Mouse (Mus musculus): ENCODE results near the gene Mmp19.

The Mmp19 gene

DNA sequence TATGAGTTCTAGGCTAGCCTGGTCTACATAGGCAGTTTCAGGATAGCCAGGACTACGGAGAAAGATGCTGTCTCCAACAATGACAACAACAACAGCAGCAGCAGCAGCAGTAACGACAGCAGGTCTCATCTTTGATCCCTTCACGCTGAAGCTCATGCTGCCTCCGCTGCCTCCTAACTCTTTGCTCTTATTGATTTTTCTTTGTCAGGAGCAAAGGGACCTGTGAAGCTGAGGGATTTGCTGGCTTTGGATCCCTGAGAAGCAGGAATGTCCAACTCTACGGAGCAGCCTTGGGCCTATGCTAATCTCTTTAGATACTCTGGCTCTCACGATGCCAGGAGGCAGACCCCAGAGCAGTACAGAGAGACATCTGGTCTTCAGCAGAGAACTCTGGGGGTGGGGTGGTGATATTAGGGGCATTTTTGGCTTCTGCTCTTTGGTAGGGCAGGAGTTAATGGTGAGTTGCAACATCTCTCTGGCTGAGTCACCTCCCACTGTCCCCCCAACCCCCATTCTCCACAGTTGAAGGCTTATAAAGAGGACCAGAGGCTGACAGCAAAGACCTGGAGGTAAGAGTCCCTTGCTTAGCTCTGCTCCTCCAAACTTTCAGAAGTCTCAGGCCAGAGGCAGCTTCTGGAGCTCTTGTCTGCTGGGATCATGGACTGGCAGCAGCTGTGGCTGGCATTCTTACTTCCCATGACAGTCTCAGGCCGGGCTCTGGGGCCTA is at the start of gene Mmp19:
TSS of gene Mmp19 (plus strand) at position 513 of the 727 bp plus-strand sequence.
- in situ Hi-C loops (cut with MboI, MseI), result no loop called here

DNA sequence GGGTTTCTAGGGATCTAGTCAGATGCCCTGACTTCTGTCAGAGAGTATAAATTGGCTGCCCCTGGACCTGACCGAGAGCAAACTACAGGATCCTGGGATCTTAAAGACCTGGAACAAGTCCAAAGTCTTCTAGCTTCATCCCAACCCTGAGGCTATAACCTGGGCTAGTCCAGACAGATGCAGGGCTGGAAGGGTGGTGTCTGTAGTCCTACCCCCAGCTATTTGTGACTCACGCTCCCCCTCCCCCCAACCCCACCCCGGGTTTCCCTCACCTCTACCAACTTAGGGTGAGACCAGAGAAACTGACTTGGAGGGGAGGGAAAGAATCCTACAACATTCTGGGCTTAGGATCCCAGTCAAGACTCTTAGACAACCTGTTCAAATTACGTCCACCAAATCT is 48.1 kb upstream of the Mmp19 start:
- in situ Hi-C loops (cut with MboI, MseI), result no loop called here

DNA sequence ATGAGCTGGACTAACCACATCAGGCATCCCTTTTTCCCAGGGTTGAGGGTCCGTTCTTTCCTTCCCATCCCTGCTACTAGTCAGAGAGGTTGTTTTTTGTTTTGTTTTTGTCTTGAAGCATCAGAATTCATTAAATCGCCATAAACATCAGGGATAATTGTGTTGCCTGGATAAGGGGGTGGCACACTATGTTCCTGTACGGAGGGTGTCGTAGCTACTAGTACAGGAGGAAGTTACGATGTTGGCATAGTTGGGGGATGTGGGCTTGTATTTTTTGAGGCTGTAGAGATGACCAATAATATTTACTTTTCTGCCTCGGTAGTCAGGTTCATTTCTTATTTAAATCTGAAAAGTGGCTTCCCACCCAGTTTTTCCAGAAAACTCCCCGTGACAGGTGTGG is 47.5 kb upstream of the Mmp19 start:
- in situ Hi-C loops (cut with MboI, MseI), result no loop called here

DNA sequence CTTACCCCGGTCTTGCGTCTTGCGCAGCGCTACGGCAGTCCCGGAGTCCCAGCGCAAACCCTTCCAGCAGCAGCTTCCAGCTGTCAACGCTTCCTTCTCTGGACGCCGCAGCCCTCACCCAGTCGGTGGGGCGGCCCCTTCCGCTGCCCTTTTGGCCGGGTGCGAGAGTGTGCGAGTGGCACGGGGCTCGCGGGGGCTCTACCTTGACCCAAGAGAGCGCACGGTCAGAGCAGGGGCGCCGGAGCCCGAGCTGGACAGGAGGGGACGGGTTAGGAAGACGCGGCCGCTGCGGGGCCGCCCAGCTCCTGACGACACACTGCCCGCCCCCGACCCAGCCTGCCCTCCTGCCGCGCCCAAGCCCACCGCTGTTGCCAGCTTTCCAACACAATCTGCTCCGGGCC is 46.9 kb upstream of the Mmp19 start:
- in situ Hi-C loops (cut with MboI, MseI), result no loop called here

DNA sequence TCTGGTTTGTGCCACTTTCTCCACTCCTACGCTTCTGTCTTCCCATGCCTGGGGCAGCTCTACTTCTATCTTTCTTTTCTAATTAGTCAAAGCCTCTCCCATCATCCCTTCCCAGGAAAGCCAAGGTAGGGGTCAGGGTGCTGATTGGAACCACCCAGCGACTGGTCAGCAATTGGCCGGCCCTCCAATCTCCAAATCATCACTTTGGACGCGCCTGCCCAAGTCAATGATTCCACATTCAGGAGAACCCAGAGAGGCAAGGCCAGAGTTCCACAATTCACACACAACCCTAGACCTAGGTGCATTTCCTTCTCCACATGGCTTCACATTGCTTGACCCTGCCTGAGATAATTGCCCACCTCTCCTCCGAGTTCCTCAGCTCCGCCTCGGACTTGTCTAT is 46.5 kb upstream of the Mmp19 start:
- in situ Hi-C loops (cut with MboI, MseI), result no loop called here

DNA sequence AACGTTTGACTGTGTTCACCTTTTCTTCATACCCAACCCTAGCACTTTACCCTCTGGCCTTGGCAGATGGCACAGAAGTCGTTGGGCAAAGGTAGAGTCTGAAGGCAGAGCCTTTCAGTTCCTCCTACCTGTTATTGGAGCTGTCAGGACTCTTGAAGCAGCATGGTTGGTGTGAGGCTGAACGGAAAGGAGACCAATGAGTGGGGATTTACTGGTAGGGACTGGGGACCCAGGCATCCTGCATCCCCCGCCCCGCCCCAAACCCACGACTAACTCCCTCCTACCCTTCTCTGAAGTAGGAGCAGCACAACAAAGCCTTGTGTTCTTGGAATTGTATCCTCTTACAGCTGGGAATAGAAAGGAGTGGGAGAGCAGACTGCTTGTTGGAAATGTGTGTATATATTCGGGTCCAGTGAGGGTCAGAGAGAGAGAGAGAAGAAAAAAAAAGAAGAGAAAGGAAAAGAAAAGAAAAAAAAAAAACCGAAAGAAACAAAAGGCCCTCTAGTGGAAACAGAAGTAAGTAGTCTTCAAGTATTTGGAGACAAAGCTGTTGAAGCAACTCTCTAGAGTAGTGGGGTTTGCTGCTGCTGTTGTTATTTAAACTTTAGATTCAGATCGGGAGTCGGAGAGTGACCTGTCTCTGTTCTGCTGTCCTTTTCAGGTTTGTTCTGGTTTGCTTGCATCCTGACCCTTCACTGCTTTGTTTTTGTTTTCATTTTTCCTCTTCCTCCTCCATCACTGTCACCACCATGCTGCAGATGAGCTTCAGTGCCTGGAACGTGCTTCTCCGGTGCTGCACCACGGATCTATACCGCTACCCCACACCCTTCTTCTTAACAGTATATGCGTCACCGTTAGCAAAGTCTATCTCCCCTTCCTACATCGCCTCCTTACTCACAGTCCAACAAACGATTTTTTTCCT is 45.8 kb upstream of the Mmp19 start, which contains the start of gene Dgka:
TSS of gene Dgka (minus strand) at position 176 of the 922 bp plus-strand sequence.
- in situ Hi-C loops (cut with MboI, MseI), result no loop called here

DNA sequence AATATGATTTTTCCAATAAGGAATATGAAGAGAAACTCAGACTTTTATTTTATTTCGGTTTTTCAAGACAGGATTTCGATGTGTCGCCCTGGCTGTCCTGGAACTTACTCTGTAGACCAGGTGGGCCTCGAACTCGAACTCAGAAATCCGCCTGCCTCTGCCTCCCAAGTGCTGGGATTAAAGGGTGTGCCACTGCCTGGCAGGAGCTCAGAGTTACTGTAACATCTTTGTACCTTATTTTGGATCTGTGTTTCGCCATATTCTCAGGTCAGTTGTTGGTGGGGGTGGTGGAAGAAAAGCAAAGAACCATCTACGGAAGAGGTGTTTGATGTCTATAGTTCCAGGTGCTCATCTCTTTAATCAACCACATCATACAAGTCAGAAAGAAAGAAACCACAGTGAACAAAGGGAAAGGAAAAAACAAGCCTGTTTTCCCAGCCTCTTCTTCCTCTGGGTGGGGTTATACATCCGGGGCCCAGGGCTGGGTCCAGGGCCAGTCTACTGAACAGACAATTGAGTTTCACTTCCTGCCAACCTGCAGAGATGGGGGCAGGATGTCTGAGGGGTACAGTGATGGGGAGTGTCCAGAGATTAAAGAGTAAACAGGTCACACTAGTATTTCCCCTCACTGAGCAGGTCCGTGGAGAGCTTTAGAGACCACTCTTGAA is 44.6 kb upstream of the Mmp19 start:
- in situ Hi-C loops (cut with MboI, MseI), result no loop called here

DNA sequence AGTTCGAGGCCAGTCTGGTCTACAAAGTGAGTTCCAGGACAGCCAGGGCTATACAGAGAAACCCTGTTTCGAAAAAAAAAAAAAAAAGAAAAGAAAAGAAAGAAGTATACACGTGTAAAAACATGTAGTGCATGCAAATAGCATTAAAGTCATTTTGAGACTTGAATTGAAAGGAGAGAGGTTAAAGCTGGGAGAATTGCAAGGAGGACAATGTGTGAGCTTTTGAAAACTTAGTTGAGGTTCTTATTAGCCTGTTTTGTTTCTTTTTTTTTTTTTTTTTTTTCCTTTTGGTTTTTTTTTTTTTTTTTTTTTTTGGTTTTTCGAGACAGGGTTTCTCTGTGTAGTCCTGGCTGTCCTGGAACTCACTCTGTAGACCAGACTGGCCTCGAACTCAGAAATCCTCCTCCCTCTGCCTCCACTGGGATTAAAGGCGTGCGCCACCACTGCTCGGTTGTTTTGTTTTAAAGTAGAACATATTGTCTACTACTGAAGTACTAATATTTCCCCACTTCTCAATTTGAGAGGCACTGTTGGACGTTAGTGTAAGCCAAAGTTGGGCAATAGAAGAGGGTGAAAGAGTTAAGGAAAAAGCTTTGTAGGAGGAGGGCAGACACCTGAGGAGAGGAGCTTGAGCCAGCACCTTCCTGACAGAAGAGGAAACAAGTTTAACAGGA is 43.6 kb upstream of the Mmp19 start:
- in situ Hi-C loops (cut with MboI, MseI), result no loop called here

DNA sequence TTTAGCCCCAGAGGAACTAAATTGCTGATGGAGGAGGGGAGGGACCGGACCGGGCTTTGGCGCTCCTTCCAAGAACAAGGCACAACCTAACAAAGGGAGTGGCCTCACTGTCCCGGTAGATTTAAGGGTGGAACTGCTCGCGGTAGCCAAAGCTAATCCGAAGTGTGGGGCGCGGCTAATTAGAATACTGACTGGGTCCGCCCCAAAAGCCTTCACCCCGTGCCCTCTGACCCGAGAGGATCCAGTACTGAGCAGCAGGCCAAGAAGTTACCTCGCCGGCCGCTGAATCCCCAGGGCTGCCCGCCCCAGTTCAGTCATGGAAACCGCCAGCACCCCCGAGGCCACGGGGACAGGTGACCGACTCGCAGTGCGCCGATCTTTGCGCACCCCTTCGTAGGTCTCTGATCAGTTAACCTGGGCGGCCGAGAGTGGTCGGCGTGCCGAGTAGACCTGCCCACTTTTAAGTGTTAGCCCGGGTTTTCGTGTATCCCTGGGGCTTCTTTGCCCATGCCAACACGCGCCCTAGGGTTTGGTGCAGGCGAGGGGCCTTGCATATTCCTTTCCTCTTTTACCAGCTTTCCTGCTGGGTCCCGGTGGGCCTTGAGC is 43.0 kb upstream of the Mmp19 start, which contains the start of gene Pym1:
TSS of gene Pym1 (plus strand) at position 244 of the 606 bp plus-strand sequence.
- in situ Hi-C loops (cut with MboI, MseI), result no loop called here

DNA sequence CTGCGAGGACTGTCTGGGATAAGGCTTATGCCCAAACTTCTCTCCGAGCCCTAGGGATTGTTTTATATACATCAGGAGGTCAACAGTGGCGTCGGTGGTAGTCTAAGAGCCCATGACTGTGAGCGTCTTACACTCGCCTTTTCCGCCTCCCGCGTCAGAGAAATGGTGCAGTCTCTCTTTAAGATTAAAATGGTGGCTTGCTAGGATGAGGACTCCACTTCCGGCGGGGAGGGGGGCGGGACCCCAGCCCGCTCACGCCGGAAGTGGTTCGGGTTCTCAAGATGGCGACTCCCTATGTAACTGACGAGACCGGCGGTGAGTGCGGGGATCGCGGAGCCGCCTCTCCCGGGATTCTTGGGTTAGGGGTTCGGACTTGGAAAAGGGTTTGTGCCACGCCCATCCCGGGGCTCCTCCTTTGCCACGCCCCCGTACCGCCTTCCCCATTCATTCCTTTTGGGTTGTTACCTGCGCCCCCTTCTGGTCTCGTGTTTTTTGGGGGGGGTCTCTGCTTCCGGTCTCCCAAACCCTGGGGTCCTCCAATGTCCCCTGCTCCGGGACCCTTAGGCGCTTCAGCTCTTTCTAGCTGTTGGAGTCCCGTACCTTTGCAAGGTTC is 42.4 kb upstream of the Mmp19 start:
- in situ Hi-C loops (cut with MboI, MseI), result no loop called here

DNA sequence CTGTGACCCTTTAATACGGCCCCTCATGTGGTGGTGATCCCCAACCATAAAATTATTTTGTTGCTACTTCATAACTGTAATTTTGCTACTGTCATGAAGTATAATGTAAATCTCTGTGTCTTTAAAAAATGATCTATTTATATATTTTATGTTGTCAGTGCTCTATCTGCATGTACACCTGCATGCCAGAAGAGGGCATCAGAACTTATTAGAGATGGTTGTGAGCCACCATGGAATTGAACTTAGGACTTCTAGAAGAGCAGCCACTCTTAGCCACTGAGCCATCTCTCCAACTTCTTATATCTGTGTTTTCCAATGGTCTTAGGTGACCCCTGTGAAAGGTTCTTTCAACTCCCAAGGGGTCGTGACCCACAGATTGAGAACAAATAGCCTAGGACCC is 17.8 kb upstream of the Mmp19 start:
- in situ Hi-C loops (cut with MboI, MseI), result no loop called here

DNA sequence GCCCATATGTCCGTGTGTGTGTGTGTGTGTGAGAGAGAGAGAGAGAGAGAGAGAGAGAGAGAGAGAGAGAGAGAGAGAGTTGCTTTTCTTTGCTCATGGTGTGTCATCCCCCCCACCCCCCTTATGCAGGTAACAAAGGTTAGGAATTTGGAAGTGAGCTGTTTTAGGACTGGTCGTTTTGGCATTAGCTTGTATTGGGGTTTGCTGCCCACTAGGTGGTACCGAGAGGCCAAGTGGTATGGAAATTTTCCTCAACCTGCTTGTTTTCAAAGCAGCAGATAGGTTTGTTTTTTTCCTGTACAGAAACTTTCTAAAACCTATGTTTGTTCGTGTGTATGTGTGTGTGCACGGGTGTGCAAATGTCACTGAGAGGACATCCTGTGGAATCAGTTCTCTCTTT is 17.0 kb upstream of the Mmp19 start:
- in situ Hi-C loops (cut with MboI, MseI), result no loop called here

DNA sequence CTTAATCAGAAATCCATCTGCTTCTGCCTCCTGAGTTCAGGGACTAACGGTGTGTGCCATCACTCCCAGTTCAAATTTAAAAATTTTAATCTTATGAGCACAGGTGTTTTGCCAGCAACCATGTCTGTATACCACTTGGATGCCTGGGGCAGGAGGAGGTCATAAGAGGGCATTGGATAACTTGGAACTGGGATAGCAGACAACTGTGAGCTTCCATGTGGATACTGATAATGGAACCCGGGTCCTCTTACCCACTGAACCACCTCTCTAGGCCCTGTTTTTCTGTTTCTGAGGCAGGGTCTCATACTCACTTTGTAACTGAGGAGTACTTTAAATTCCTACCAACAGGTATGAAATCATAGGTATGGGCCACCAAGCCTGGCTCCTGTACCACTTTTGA is 12.3 kb upstream of the Mmp19 start:
- in situ Hi-C loops (cut with MboI, MseI), result no loop called here

DNA sequence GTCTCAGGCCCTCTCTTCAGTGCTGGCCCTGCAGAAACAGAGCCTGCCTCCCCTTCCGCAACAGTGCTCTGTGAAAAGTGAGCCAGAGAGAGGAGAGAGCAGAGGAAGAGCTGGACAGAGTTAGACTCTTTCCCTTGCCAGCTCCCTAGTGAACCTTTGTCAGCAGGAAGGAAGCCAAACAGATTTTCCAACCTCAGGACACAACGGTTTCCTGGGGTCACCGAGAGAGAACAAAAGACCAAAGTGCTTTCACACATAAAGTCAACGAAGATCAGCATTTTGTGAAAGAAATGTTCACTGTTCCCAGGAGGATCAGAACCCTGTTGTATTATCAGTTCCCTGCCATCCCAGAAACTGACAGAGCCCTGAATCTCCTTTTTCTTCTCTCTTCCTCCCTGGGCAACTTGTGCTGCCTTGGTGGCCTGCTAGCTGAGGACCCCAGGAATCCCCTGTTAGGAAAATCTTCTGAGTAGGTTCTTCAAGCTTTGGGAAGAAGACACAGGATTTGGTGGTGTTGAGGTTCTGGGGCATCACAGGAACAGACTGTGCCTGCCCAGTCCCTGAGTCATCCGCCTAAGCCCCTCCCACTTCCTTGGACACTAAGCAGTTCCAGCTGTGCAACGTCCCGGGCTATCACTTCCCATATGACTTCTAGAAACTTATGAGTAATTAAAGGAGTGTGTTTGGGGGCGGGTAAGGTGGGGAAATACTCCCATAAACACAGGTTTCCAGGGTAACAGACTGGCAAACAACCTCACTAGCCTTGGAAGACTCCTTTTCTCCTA is 11.5 kb upstream of the Mmp19 start:
- in situ Hi-C loops (cut with MboI, MseI), result no loop called here

DNA sequence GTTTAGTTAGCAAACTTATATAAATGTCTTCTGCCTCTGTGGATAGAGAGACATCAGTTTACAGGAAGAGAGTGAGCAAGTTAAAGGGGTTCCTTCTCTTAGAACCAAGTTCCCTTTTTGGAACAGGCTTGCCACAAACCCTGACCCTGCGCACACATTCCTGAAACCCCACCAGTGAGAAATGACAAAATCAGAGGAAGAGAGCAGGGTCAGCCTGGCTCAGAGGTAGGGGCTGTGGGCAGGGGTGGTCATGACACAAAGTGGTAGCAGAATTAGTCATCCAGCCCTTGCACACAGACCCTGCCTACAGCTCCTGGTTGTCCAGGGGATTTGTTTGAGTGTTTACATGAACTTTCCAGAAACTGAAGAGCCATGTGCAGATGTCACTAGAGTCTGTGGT is 10.5 kb upstream of the Mmp19 start:
- in situ Hi-C loops (cut with MboI, MseI), result loop anchor here in 1 of 2 experiments (10.0 kb wide), 1 partner anchor 875 kb away; the partner anchor contains the start of gene Olfr800

DNA sequence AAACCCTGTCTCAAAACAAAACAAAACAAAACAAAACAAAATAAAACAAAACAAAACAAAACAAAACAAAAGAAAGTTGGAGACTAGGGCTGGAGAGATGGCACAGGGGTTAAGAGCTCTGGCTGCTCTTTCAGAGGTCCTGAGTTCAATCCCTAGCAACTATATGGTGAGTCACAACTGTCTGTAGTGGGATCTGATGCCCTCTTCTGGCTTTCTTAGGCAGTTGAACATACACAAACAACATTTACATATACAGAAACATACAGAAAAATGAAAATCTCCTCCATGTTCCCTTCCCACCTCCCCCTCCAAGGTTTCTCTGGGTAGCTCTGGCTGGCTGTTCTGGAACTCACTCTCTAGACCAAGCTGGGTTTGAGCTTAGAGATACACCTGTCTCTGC is 1.3 kb downstream of the Mmp19 start:
- in situ Hi-C loops (cut with MboI, MseI), result no loop called here

DNA sequence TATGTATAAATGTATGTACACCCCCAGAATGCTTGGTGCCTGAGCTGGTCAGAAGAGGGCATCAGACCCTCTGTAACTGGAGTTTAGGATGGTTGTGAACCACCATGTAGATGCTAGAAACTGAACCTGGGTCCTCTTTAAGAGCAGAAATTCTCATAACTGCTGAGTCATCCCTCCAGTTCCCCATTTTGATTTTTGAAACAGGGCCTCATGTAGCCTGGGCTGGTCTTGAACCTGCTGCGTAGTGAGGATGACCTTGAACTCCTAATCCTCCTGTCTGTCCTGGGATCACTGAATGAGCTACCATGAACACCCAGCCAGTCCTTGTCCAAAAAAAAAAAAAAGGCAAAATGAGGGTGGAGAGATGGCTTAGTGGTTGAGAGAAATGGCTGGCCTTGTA is 2.5 kb downstream of the Mmp19 start:
- in situ Hi-C loops (cut with MboI, MseI), result no loop called here

DNA sequence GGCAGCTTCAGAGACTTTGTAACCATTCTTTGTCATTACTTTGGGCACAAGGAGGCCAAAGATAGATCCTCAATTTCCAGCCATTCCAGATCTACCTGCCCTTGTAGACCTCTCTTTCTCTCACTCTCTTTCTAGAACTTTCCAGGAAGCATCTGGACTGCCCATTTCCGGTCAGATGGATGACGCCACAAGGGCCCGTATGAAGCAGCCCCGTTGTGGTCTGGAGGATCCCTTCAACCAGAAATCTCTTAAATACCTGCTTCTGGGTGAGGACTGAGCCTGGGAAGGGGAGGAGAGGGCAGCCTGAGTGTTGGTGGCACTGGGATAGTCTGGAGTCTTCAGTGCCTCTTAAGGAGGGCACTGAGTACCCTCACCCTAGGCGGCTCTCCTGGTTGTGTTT is 3.7 kb downstream of the Mmp19 start:
- in situ Hi-C loops (cut with MboI, MseI), result no loop called here

DNA sequence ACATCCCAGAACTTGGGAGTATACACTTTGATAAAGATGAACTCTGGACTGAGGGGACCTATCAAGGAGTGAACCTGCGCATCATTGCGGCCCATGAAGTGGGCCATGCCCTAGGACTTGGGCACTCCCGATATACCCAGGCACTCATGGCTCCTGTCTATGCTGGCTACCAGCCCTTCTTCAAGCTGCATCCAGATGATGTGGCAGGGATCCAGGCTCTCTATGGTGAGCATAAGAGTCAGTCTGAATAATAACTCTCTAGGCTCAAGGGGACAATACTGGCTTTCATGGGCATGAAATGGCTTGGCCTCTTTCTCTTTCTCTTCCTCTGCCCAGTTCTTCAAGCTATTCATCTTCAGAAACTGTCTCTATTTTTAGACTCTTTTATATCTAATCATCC is 4.9 kb downstream of the Mmp19 start:
- in situ Hi-C loops (cut with MboI, MseI), result no loop called here

DNA sequence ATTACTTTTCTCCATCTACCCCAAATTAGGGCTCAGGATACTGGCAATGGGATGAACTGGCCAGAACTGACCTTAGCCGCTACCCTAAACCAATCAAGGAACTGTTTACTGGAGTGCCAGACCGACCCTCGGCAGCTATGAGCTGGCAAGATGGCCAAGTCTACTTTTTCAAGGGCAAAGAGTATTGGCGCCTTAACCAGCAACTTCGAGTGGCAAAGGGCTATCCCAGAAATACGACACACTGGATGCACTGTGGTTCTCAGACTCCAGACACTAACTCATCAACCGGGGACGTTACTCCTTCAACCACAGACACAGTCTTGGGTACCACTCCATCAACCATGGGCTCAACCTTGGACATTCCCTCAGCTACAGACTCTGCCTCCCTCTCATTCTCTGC is 8.0 kb downstream of the Mmp19 start:
- in situ Hi-C loops (cut with MboI, MseI), result no loop called here
